Mouse (Mus musculus) embryonic facial prominence, embryonic 14.5 days (tissue): ENCODE measurements around the gene Themis2. TPM values are rescaled to one million over a fixed set of nuclear protein-coding genes. Genes with fewer than 3 reads are reported as not detected.

Source experiments
- ATAC-seq: fragments of 200-750 bp; cut with Nextera tagmentation; 2 replicates; pipeline ENCODE4 v1.8.0; 2017; ENCODE audit warnings: low read depth, moderate number of reproducible peaks, moderate TSS enrichment
- DNase-seq: peaks from one replicate; pipeline ENCODE4 v3.0.0-alpha.2; 2015; ENCODE audit warnings: low spot score
- H3K27ac ChIP-seq: fragments of 300-500 bp; sonication (generic); replicated peaks from 2 replicates; pipeline ENCODE4 v1.5.1; 2014; ENCODE audit warnings: low read depth, mild to moderate bottlenecking, low read length, moderate library complexity
- H3K27me3 ChIP-seq: fragments of 300-500 bp; sonication (generic); replicated peaks from 2 replicates; pipeline ENCODE4 v1.6.1; 2014; ENCODE audit warnings: low read length; ENCODE audit not compliant: control insufficient read depth, insufficient read depth
- H3K36me3 ChIP-seq: fragments of 300-500 bp; sonication (generic); 2 replicates; pipeline ENCODE4 v1.6.1; 2014; ENCODE audit warnings: low read length, mixed read lengths; ENCODE audit not compliant: control insufficient read depth, insufficient read depth
- H3K4me1 ChIP-seq: fragments of 300-500 bp; sonication (generic); 2 replicates; pipeline ENCODE4 v1.6.1; 2014; ENCODE audit warnings: antibody characterized with exemption, low read length; ENCODE audit not compliant: control insufficient read depth, insufficient read depth
- H3K4me2 ChIP-seq: fragments of 300-500 bp; sonication (generic); 2 replicates; pipeline ENCODE4 v1.6.1; 2014; ENCODE audit warnings: low read depth, mild to moderate bottlenecking, low read length, moderate library complexity, mixed read lengths
- H3K4me3 ChIP-seq: fragments of 300-500 bp; sonication (generic); 2 replicates; pipeline ENCODE4 v1.5.1; 2014; ENCODE audit warnings: low read depth, mild to moderate bottlenecking, low read length
- H3K9ac ChIP-seq: fragments of 300-500 bp; sonication (generic); 2 replicates; pipeline ENCODE4 v1.6.1; 2014; ENCODE audit warnings: low read depth, mild to moderate bottlenecking, low read length, moderate library complexity, mixed read lengths
- H3K9me3 ChIP-seq: fragments of 300-500 bp; sonication (generic); 2 replicates; pipeline ENCODE4 v1.6.1; 2016; ENCODE audit warnings: low read length; ENCODE audit not compliant: control insufficient read depth
- WGBS: fragments of 180-500 bp; shearing (Covaris S2); extraction: QIAGEN DNeasy Blood & Tissue Kit; methylation state at CpG from one replicate; pipeline ENCODE4 v1.1.7; 2014; 5-methylcytosine and 5-hydroxymethylcytosine counted together
- polyA plus RNA-seq: library from polyadenylated mRNA; unstranded; fragments of >200 nt; fragmentation: Nextera tagmentation; extraction: Ambion mirVana; gene quantifications from 2 replicates; pipeline ENCODE4 v1.2.1, GENCODE M21; 2014

Gene Themis2
- polyA plus RNA-seq, 1 experiment from 2014 or later: 1.3 TPM

GRCm38 (mm10) chr4:132816404-132816803 is 20.2 kb upstream of the Themis2 start:
- ATAC-seq (no peak), DNase-seq (no peak)
- Histone ChIP-seq H3K27ac (no peak overlapping the region), H3K9ac (no peak overlapping the region), H3K4me2 (no peak overlapping the region), H3K4me3 (no peak overlapping the region), H3K4me1 (no peaks in the 10 kb centered on the region), H3K36me3 (no peaks in the 10 kb centered on the region), H3K9me3 (peaks cover 21% of the 10 kb centered on the region; the same call in 1 of the 2 replicates), H3K27me3 (no peaks in the 10 kb centered on the region)
- 86% methylated on average over 7 of the region's 7 CpGs for WGBS

- Histone ChIP-seq H3K27me3 (no peaks in the 10 kb centered on the region), H3K9me3 (peaks cover 16% of the 10 kb centered on the region), H3K9ac (no peak overlapping the region), H3K4me1 (no peaks in the 10 kb centered on the region), H3K4me3 (no peak overlapping the region), H3K4me2 (no peak overlapping the region), H3K36me3 (no peaks in the 10 kb centered on the region), H3K27ac (no peak overlapping the region; the same call in 1 of the 2 replicates)
- DNase-seq (no peak), ATAC-seq (no peak)
- WGBS: 87% methylated on average over 5 of the region's 5 CpGs
Measured at GRCm38 (mm10) chr4:132809621-132810020, 13.4 kb upstream of the Themis2 start.

GRCm38 (mm10) chr4:132807771-132808641 is 11.8 kb upstream of the Themis2 start:
- Histone ChIP-seq H3K4me3 (no peak overlapping the region), H3K27ac (no peak overlapping the region), H3K4me1 (no peaks in the 10 kb centered on the region), H3K27me3 (no peaks in the 10 kb centered on the region), H3K9me3 (peaks cover 16% of the 10 kb centered on the region), H3K4me2 (no peak overlapping the region), H3K9ac (no peak overlapping the region), H3K36me3 (no peaks in the 10 kb centered on the region)
- no peak for ATAC-seq
- WGBS: 72% methylated on average over 5 of the region's 5 CpGs
- DNase-seq: no peak

- no peak overlapping the region for H3K4me3 ChIP-seq
- ATAC-seq (no peak), DNase-seq (no peak)
- no peak overlapping the region for H3K9ac ChIP-seq
- H3K27ac ChIP-seq: no peak overlapping the region
- peaks cover 12% of the 10 kb centered on the region for H3K9me3 ChIP-seq
- no peaks in the 10 kb centered on the region for H3K4me1 ChIP-seq
- H3K36me3 ChIP-seq: no peaks in the 10 kb centered on the region
- no peak overlapping the region for H3K4me2 ChIP-seq
- 89% methylated on average over 7 of the region's 7 CpGs for WGBS
- H3K27me3 ChIP-seq: no peaks in the 10 kb centered on the region
Measured at GRCm38 (mm10) chr4:132806620-132807191, 10.5 kb upstream of the Themis2 start.

- Histone ChIP-seq H3K27me3 (no peaks in the 10 kb centered on the region), H3K4me3 (no peak overlapping the region), H3K36me3 (no peaks in the 10 kb centered on the region), H3K27ac (no peak overlapping the region), H3K4me2 (no peak overlapping the region), H3K9ac (no peak overlapping the region), H3K4me1 (no peaks in the 10 kb centered on the region), H3K9me3 (peaks cover 4% of the 10 kb centered on the region)
- peak; percentile 10 for DNase-seq
- WGBS: 81% methylated on average over 12 of the region's 12 CpGs
- no peak for ATAC-seq
Measured at GRCm38 (mm10) chr4:132805599-132806197, 9.5 kb upstream of the Themis2 start.

GRCm38 (mm10) chr4:132805146-132805545 is 9.0 kb upstream of the Themis2 start:
- H3K36me3 ChIP-seq: no peaks in the 10 kb centered on the region
- ATAC-seq (no peak), DNase-seq (no peak)
- H3K9ac ChIP-seq: no peak overlapping the region
- H3K27ac ChIP-seq: no peak overlapping the region
- no peak overlapping the region for H3K4me3 ChIP-seq
- no peaks in the 10 kb centered on the region for H3K9me3 ChIP-seq
- no peak overlapping the region for H3K4me2 ChIP-seq
- no peaks in the 10 kb centered on the region for H3K4me1 ChIP-seq
- 84% methylated on average over 5 of the region's 5 CpGs for WGBS
- H3K27me3 ChIP-seq: no peaks in the 10 kb centered on the region

- no peak for ATAC-seq
- no peak for DNase-seq
- H3K4me2 ChIP-seq: no peak overlapping the region
- H3K27ac ChIP-seq: no peak overlapping the region
- H3K4me1 ChIP-seq: no peaks in the 10 kb centered on the region
- H3K4me3 ChIP-seq: no peak overlapping the region
- no peaks in the 10 kb centered on the region for H3K27me3 ChIP-seq
- 94% methylated on average over 6 of the region's 6 CpGs for WGBS
- H3K36me3 ChIP-seq: no peaks in the 10 kb centered on the region
- no peaks in the 10 kb centered on the region for H3K9me3 ChIP-seq
- H3K9ac ChIP-seq: no peak overlapping the region
Measured at GRCm38 (mm10) chr4:132804331-132804730, 8.1 kb upstream of the Themis2 start.

- no peak for ATAC-seq
- DNase-seq: no peak
- Histone ChIP-seq H3K4me1 (no peaks in the 10 kb centered on the region), H3K36me3 (no peaks in the 10 kb centered on the region), H3K4me3 (no peak overlapping the region), H3K9ac (no peak overlapping the region), H3K27ac (no peak overlapping the region), H3K27me3 (no peaks in the 10 kb centered on the region), H3K4me2 (no peak overlapping the region), H3K9me3 (no peaks in the 10 kb centered on the region)
- WGBS: 94% methylated on average over 7 of the region's 7 CpGs
Measured at GRCm38 (mm10) chr4:132803876-132804275, 7.7 kb upstream of the Themis2 start.
